Mouse (Mus musculus) small intestine, adult 2 months (tissue): ENCODE data around the gene Cd300e. TPM values are rescaled to one million over a fixed set of nuclear protein-coding genes. Genes with fewer than 3 reads are reported as not detected.

Source experiments
- H3K27ac ChIP-seq: fragments of 200-500 bp; 2 replicates; pipeline ENCODE4 v1.5.1; 2012; ENCODE audit warnings: low read depth, low read length, control low read depth, inconsistent platforms; ENCODE audit not compliant: insufficient read depth
- H3K27me3 ChIP-seq: fragments of 200-500 bp; 2 replicates; pipeline ENCODE4 v1.6.1; 2012; ENCODE audit warnings: mild to moderate bottlenecking, moderate library complexity, low read length, inconsistent platforms; ENCODE audit not compliant: control insufficient read depth, insufficient read depth
- H3K36me3 ChIP-seq: fragments of 200-500 bp; 2 replicates; pipeline ENCODE4 v1.6.1; 2012; ENCODE audit warnings: mild to moderate bottlenecking, low read length, control low read depth, inconsistent platforms; ENCODE audit not compliant: control insufficient read depth, insufficient read depth
- H3K4me1 ChIP-seq: fragments of 200-500 bp; 2 replicates; pipeline ENCODE4 v1.6.1; 2012; ENCODE audit warnings: low read length, inconsistent platforms, mixed read lengths; ENCODE audit not compliant: control insufficient read depth, insufficient read depth, insufficient read length
- H3K4me3 ChIP-seq: fragments of 200-500 bp; 2 replicates; pipeline ENCODE4 v1.5.1; 2012; ENCODE audit warnings: low read depth, mild to moderate bottlenecking, control low read depth, inconsistent platforms, low read length, moderate library complexity
- CTCF ChIP-seq: fragments of 200-500 bp; IDR thresholded peaks from 2 replicates; pipeline ENCODE4 v1.5.1; 2012; ENCODE audit warnings: low read depth, mild to moderate bottlenecking, control low read depth, inconsistent platforms, low read length, moderate library complexity, mixed read lengths; ENCODE audit not compliant: insufficient replicate concordance, insufficient read length; ENCODE audit errors: extremely low read depth
- POLR2A ChIP-seq: fragments of 200-500 bp; IDR thresholded peaks from 2 replicates; pipeline ENCODE4 v1.6.1; 2012; ENCODE audit warnings: low read depth, mild to moderate bottlenecking, control low read depth, inconsistent platforms, low read length, moderate library complexity
- WGBS: fragments of 180-500 bp; shearing (Covaris S2); methylation state at CpG from one replicate; pipeline ENCODE4 v1.1.7; 2018; 5-methylcytosine and 5-hydroxymethylcytosine counted together
- polyA plus RNA-seq: library from polyadenylated mRNA; depleted of rRNA; stranded (reverse); fragments of >200 nt; gene quantifications from 2 replicates; pipeline ENCODE4 v1.2.3, GENCODE M21; 2012; rRNA removed

Cd300e gene
- 0.22 and 0.52 TPM in 2 replicates for polyA plus RNA-seq

- H3K27me3 ChIP-seq: no peaks in the 10 kb centered on the region
- no peaks in the 10 kb centered on the region for H3K4me1 ChIP-seq
- H3K36me3 ChIP-seq: no peaks in the 10 kb centered on the region
- 42% methylated on average over 5 of the region's 5 CpGs for WGBS
- no peak within 1 kb of the TSS for H3K27ac ChIP-seq
- no peak within 1 kb of the TSS for H3K4me3 ChIP-seq
- TF ChIP-seq CTCF: no peak
- no peak for TF ChIP-seq POLR2A
Observed at GRCm38 (mm10) chr11:115062077-115062476, at the start of gene Cd300e. Gene Cd300e, minus strand, starts transcription at chr11:115062177.

- Histone ChIP-seq H3K36me3 (no peaks in the 10 kb centered on the region), H3K4me3 (no peak overlapping the region), H3K4me1 (no peaks in the 10 kb centered on the region), H3K27ac (no peak overlapping the region), H3K27me3 (no peaks in the 10 kb centered on the region)
- 56% methylated on average over 4 of the region's 5 CpGs for WGBS
- TF ChIP-seq CTCF: no peak
- TF ChIP-seq POLR2A: no peak
Observed at GRCm38 (mm10) chr11:115110271-115110670, 48.3 kb upstream of the Cd300e start.

- Histone ChIP-seq H3K27me3 (no peaks in the 10 kb centered on the region), H3K27ac (no peak overlapping the region), H3K4me3 (no peak overlapping the region), H3K4me1 (no peaks in the 10 kb centered on the region), H3K36me3 (no peaks in the 10 kb centered on the region)
- WGBS: 89% methylated on average over 8 of the region's 8 CpGs
- no peak for TF ChIP-seq POLR2A
- TF ChIP-seq CTCF: no peak
Observed at GRCm38 (mm10) chr11:115108176-115108575, 46.2 kb upstream of the Cd300e start.

- H3K4me3 ChIP-seq: no peak overlapping the region
- no peaks in the 10 kb centered on the region for H3K36me3 ChIP-seq
- 15% methylated on average over 4 of the region's 4 CpGs for WGBS
- no peaks in the 10 kb centered on the region for H3K27me3 ChIP-seq
- no peak overlapping the region for H3K27ac ChIP-seq
- H3K4me1 ChIP-seq: no peaks in the 10 kb centered on the region
- TF ChIP-seq POLR2A (no peak), CTCF (no peak)
Observed at GRCm38 (mm10) chr11:115107403-115107916, 45.5 kb upstream of the Cd300e start.

- WGBS: 83% methylated on average over 2 of the region's 2 CpGs
Observed at GRCm38 (mm10) chr11:115106638-115107037, 44.7 kb upstream of the Cd300e start.

GRCm38 (mm10) chr11:115104769-115105563 lies 43.0 kb upstream of the Cd300e start:
- Histone ChIP-seq H3K27ac (no peak overlapping the region), H3K27me3 (no peaks in the 10 kb centered on the region), H3K4me3 (no peak overlapping the region), H3K36me3 (no peaks in the 10 kb centered on the region), H3K4me1 (no peaks in the 10 kb centered on the region)
- 77% methylated on average over 8 of the region's 8 CpGs for WGBS
- TF ChIP-seq CTCF (no peak), POLR2A (no peak)

More at GRCm38 (mm10) chr11:115106638-115107037, 44.7 kb upstream of the Cd300e start:
- H3K27me3 ChIP-seq: no peaks in the 10 kb centered on the region
- H3K36me3 ChIP-seq: no peaks in the 10 kb centered on the region
- no peak for TF ChIP-seq CTCF
- no peak for TF ChIP-seq POLR2A
- no peak overlapping the region for H3K27ac ChIP-seq
- no peak overlapping the region for H3K4me3 ChIP-seq
- H3K4me1 ChIP-seq: no peaks in the 10 kb centered on the region

- TF ChIP-seq POLR2A (no peak), CTCF (no peak)
- 85% methylated on average over 25 of the region's 25 CpGs for WGBS
Observed at GRCm38 (mm10) chr11:115103470-115104413, 41.8 kb upstream of the Cd300e start.

More at GRCm38 (mm10) chr11:115103470-115104413, 41.8 kb upstream of the Cd300e start:
- Histone ChIP-seq H3K27me3 (no peaks in the 10 kb centered on the region), H3K4me1 (no peaks in the 10 kb centered on the region), H3K4me3 (no peak overlapping the region), H3K36me3 (no peaks in the 10 kb centered on the region), H3K27ac (no peak overlapping the region)
